In the genomic region with DNA sequence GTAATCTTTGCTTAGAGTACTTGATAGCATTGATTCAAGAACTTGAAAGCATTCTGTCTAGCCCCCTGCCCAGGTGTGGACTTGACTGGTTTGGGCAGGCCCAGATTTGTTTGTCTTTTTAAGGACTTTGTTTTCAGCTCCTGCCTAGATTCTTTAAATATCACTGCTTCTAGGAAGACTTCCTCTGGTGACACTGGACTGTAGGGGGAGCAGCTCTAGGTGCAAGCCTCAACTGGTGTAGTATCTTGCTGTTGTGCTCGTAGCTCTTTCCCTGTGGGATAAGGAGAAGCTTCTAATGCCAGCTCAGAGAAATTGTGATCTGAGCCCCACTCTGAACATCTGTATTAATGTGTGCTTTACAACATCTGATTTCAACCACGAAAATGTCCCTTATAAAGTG, we compare ENCODE assay signal across 1 mouse cellular context.
TF ChIP-seq lines count a peak whose summit lies in the region.

No protein-coding gene starts in this region.

TF ChIP-seq in MEL, 35 proteins besides CTCF, POLR2A, EP300 and RAD21:
- TF ChIP-seq ZMIZ1 (IDR thresholded peaks at IDR 0.05; ENCODE audit: low read depth, low read length) (no peak), ZC3H11A (IDR thresholded peaks at IDR 0.05; ENCODE audit: low read depth, low read length) (0 out of 2 replicates have a peak, but pooled peaks have one; percentile 14), SMC3 (IDR thresholded peaks at IDR 0.05; ENCODE audit: low read depth, low read length) (peak; percentile 51)
